Mouse (Mus musculus): Measurements from ENCODE around the gene Alkbh2. TPM values are rescaled to one million over a fixed set of nuclear protein-coding genes. Genes with fewer than 3 reads are reported as not detected.

Alkbh2 gene
- polyA plus RNA-seq, 1 experiment from 2014 or later = 10.7 TPM

DNA sequence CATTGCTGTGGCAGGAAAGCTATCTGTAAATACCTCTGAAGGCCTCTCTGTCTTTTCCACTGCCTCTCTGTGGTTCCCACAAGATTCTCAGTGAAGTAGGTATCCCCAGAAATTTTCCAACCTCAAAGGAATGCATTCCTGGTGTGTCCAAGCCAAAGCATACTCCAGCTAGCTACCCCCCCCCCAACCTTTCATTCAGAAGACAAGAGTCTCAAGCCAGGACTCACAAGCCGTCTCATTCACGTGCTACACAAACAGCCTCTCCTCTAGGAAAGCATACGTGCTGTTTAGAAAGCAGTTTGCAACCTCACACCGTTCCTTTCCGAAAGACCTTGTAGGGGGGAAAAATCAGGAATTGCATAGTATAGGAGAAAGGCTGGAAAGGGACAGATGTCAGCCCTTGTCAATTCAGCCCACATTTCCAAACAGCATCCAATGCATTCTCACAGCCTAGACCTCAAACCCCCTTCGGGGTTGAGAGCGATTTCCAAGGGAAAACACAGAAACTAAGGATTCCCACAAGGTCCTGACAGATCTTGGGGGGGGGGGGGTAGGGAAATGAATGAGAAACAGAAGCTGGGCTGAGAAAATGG is 37.5 kb downstream of the Alkbh2 start:
- H3K4me2 ChIP-seq (replicated peaks) = peak overlapping the region; percentile 50; the same call in 1 of the 2 replicates
- WGBS = 15% methylated on average over 7 of the region's 7 CpGs
- ATAC-seq (ENCODE audit: insufficient number of reproducible peaks, low FRiP score, low TSS enrichment, low read depth) = no peak

DNA sequence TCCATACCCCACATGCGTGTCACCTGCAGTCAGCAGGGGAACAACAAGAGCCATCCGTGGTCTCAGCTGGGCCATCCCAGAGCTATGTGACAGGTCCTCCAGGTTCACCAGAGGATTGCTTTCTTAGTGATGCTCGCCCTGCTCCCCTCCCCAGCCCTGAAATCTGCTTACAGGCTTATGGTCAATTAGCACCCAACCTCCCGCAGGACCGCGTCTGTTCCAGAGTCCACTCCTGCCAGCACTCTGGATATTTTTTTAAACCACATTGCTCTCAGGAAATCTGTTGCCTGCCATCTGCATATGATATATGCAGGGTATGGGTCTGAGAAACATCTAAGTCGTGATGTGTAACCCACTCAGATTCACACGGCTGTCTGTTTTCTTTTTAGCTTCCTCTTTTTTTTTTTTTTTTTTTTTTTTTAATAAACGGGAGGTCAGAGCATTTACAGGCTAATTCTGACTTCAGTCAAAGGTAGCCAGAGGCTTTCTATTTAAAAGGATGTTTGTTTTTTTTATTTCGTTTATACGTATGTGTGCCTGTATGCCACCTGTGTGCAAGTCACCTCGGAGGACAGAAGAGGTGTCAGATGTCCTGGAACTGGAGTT is 40.0 kb downstream of the Alkbh2 start:
- Histone ChIP-seq H3K4me1 (peaks cover 13% of the 10 kb centered on the region), H3K36me3 (no peaks in the 10 kb centered on the region), H3K27me3 (no peaks in the 10 kb centered on the region), H3K27ac (replicated peaks) (no peak overlapping the region), H3K9me3 (replicated peaks) (no peaks in the 10 kb centered on the region), H3K4me2 (replicated peaks) (no peak overlapping the region), H3K9ac (no peak overlapping the region), H3K4me3 (replicated peaks) (no peak overlapping the region)
- ATAC-seq (ENCODE audit: insufficient number of reproducible peaks, low FRiP score, low TSS enrichment, low read depth) = no peak
- 63% methylated on average over 12 of the region's 12 CpGs for WGBS

More for the DNA sequence above, 37.5 kb downstream of the Alkbh2 start:
- H3K4me1 ChIP-seq = peaks cover 13% of the 10 kb centered on the region
- no peak overlapping the region for H3K27ac ChIP-seq (replicated peaks)
- no peaks in the 10 kb centered on the region for H3K9me3 ChIP-seq (replicated peaks)
- H3K4me3 ChIP-seq (replicated peaks) = 0 out of 2 replicates have a peak overlapping the region, but pooled peaks have one; percentile 26
- H3K36me3 ChIP-seq = no peaks in the 10 kb centered on the region
- H3K27me3 ChIP-seq = no peaks in the 10 kb centered on the region
- H3K9ac ChIP-seq = no peak overlapping the region

DNA sequence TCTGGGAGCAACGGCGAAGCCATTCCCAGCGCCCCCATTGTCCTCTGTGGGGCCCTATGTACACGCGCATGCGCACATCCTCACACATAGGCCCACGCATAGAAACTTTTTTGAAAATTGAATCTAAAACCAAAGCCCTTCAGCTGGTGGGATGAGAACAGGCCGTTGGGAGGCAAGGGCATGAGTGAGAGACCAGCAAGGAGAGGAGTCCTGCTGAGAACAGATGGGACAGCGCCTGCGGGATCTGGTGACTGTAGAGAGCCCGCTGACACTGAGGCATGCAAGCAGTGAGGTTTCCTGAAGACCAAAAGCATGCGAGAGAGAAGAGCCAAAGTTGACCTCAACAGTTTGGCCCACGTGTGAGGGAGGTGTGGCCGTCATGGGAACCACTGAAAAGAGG is 42.5 kb downstream of the Alkbh2 start:
- no peak overlapping the region for H3K4me3 ChIP-seq (replicated peaks)
- no peak overlapping the region for H3K9ac ChIP-seq
- H3K9me3 ChIP-seq (replicated peaks) = no peaks in the 10 kb centered on the region
- WGBS = 81% methylated on average over 14 of the region's 14 CpGs
- no peaks in the 10 kb centered on the region for H3K27me3 ChIP-seq
- H3K27ac ChIP-seq (replicated peaks) = no peak overlapping the region
- 0 out of 2 replicates have a peak, but pooled peaks cover under 1% of the 10 kb centered on the region for H3K4me1 ChIP-seq
- no peak for ATAC-seq (ENCODE audit: insufficient number of reproducible peaks, low FRiP score, low TSS enrichment, low read depth)
- no peak overlapping the region for H3K4me2 ChIP-seq (replicated peaks)
- no peaks in the 10 kb centered on the region for H3K36me3 ChIP-seq

DNA sequence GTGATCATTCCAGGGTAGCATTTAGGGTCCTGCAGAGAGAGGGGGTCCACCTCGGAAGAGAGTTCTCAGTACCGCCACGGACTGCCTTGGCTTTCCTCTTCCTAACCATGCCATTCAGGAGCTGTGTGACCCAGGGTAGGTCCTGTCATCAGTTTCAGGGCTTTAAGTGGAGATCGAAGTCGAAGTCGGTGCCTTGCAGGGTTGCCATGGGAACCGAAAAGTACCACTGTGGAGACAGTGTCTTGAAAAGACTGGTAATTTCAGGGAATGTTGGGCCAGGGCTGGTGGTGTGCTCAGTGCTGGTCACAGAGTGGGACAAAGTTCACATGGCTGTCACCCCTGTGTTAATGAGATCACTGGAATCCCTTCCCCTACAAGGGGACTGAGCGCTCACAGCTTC is 51.0 kb downstream of the Alkbh2 start:
- WGBS = 62% methylated on average over 8 of the region's 8 CpGs

More for the DNA sequence above, 51.0 kb downstream of the Alkbh2 start:
- H3K4me1 ChIP-seq = no peaks in the 10 kb centered on the region
- no peak overlapping the region for H3K4me3 ChIP-seq (replicated peaks)
- H3K9me3 ChIP-seq (replicated peaks) = no peaks in the 10 kb centered on the region
- H3K27ac ChIP-seq (replicated peaks) = no peak overlapping the region
- no peak for ATAC-seq (ENCODE audit: insufficient number of reproducible peaks, low FRiP score, low TSS enrichment, low read depth)
- no peaks in the 10 kb centered on the region for H3K27me3 ChIP-seq
- H3K4me2 ChIP-seq (replicated peaks) = no peak overlapping the region
- no peak overlapping the region for H3K9ac ChIP-seq
- H3K36me3 ChIP-seq = no peaks in the 10 kb centered on the region

Other genes with a start within 250 kb of the Alkbh2 start
- gene Coro1c, start 219.5 kb downstream of the Alkbh2 start, polyA plus RNA-seq (2015; fragmentation: Nextera tagmentation; extraction: Ambion mirVana) = 99.0 and 101 TPM in 2 replicates
- gene Ssh1, start 134.3 kb downstream of the Alkbh2 start, polyA plus RNA-seq (2015; fragmentation: Nextera tagmentation; extraction: Ambion mirVana) = 10.7 and 12.8 TPM in 2 replicates
- not detected in 2 replicates for gene Dao, start 124.5 kb downstream of the Alkbh2 start, polyA plus RNA-seq (2015; fragmentation: Nextera tagmentation; extraction: Ambion mirVana)
- gene Usp30, start 62.8 kb downstream of the Alkbh2 start, polyA plus RNA-seq (2015; fragmentation: Nextera tagmentation; extraction: Ambion mirVana) = 12.6 and 12.7 TPM in 2 replicates
- gene Svop, start 36.6 kb downstream of the Alkbh2 start, polyA plus RNA-seq (2015; fragmentation: Nextera tagmentation; extraction: Ambion mirVana) = 0.38 and 0.48 TPM in 2 replicates
- 37.1 and 38.2 TPM in 2 replicates for gene Ung, start 2.2 kb upstream of the Alkbh2 start, polyA plus RNA-seq (2015; fragmentation: Nextera tagmentation; extraction: Ambion mirVana)
- 2.0 and 2.6 TPM in 2 replicates for gene Acacb, start 18.3 kb upstream of the Alkbh2 start, polyA plus RNA-seq (2015; fragmentation: Nextera tagmentation; extraction: Ambion mirVana)
- 2.5 and 5.1 TPM in 2 replicates for gene Foxn4, start 145.6 kb upstream of the Alkbh2 start, polyA plus RNA-seq (2015; fragmentation: Nextera tagmentation; extraction: Ambion mirVana)
- 3.9 and 5.8 TPM in 2 replicates for gene Myo1h, start 160.9 kb upstream of the Alkbh2 start, polyA plus RNA-seq (2015; fragmentation: Nextera tagmentation; extraction: Ambion mirVana)